Mouse (Mus musculus) liver, postnatal 0 days (tissue): Measurements from ENCODE around the gene Prm2. TPM values are rescaled to one million over a fixed set of nuclear protein-coding genes. Genes with fewer than 3 reads are reported as not detected.

ENCODE experiments used
- ATAC-seq: fragments of 200-750 bp; cut with Nextera tagmentation; 2 replicates; pipeline ENCODE4 v1.8.0; 2017; ENCODE audit warnings: mild to moderate bottlenecking, moderate library complexity
- DNase-seq: peaks from one replicate; pipeline ENCODE4 v3.0.0-alpha.2; 2016
- H3K27ac ChIP-seq: fragments of 300-500 bp; sonication (generic); 2 replicates; pipeline ENCODE4 v1.5.1; 2014; ENCODE audit warnings: antibody characterized with exemption, moderate library complexity, mild to moderate bottlenecking, low read depth
- H3K27me3 ChIP-seq: fragments of 300-500 bp; sonication (generic); 2 replicates; pipeline ENCODE4 v1.6.1; 2014; ENCODE audit warnings: low read length, control low read depth, mixed read lengths; ENCODE audit not compliant: insufficient read depth
- H3K36me3 ChIP-seq: fragments of 300-500 bp; sonication (generic); replicated peaks from 2 replicates; pipeline ENCODE4 v1.6.1; 2014; ENCODE audit warnings: mild to moderate bottlenecking, control low read depth, low read length, moderate library complexity, mixed read lengths; ENCODE audit not compliant: insufficient read depth
- H3K4me1 ChIP-seq: fragments of 300-500 bp; sonication (generic); 2 replicates; pipeline ENCODE4 v1.6.1; 2014; ENCODE audit warnings: antibody characterized with exemption, mild to moderate bottlenecking, control low read depth; ENCODE audit not compliant: insufficient read depth
- H3K4me2 ChIP-seq: fragments of 300-500 bp; sonication (generic); 2 replicates; pipeline ENCODE4 v1.6.1; 2014; ENCODE audit warnings: low read depth, mild to moderate bottlenecking, low read length, moderate library complexity, mixed read lengths
- H3K4me3 ChIP-seq: fragments of 300-500 bp; sonication (generic); 2 replicates; pipeline ENCODE4 v1.5.1; 2014; ENCODE audit warnings: low read depth, low read length
- H3K9ac ChIP-seq: fragments of 300-500 bp; sonication (generic); replicated peaks from 2 replicates; pipeline ENCODE4 v1.6.1; 2014; ENCODE audit warnings: mild to moderate bottlenecking, moderate library complexity
- H3K9me3 ChIP-seq: fragments of 300-500 bp; sonication (generic); 2 replicates; pipeline ENCODE4 v1.6.1; 2016; ENCODE audit warnings: mild to moderate bottlenecking, control low read depth, low read length, mixed read lengths
- CTCF ChIP-seq: sonication (generic); IDR thresholded peaks from 2 replicates; pipeline ENCODE4 v1.5.1; 2016; ENCODE audit warnings: antibody characterized with exemption, low read depth
- EP300 ChIP-seq: IDR thresholded peaks from 2 replicates; pipeline ENCODE4 v1.6.1; 2016; ENCODE audit warnings: antibody characterized with exemption, low read depth, mild to moderate bottlenecking
- WGBS: fragments of 180-500 bp; shearing (Covaris S2); extraction: QIAGEN DNeasy Blood & Tissue Kit; methylation state at CpG from one replicate; pipeline ENCODE4 v1.1.7; 2014; ENCODE audit not compliant: insufficient replicate concordance; 5-methylcytosine and 5-hydroxymethylcytosine counted together
- polyA plus RNA-seq: library from polyadenylated mRNA; unstranded; fragments of >200 nt; fragmentation: Nextera tagmentation; extraction: Ambion mirVana; gene quantifications from 2 replicates; pipeline ENCODE4 v1.2.1, GENCODE M21; 2015

Gene Prm2
- polyA plus RNA-seq, 1 experiment from 2014 or later = not detected

- ATAC-seq (no peak), DNase-seq (no peak)
- H3K9ac ChIP-seq = no peak overlapping the region
- no peaks in the 10 kb centered on the region for H3K27me3 ChIP-seq
- 73% methylated on average over 7 of the region's 7 CpGs for WGBS
- no peak for TF ChIP-seq EP300
- TF ChIP-seq CTCF = no peak
- H3K4me1 ChIP-seq = no peaks in the 10 kb centered on the region
- H3K4me2 ChIP-seq = no peak overlapping the region
- H3K9me3 ChIP-seq = no peaks in the 10 kb centered on the region
- H3K4me3 ChIP-seq = no peak overlapping the region
- H3K36me3 ChIP-seq = no peaks in the 10 kb centered on the region
- no peak overlapping the region for H3K27ac ChIP-seq
These were observed 32.0 kb upstream of the Prm2 start for GRCm38 (mm10) chr16:10827766-10828460.

- no peak for TF ChIP-seq EP300
- no peak for TF ChIP-seq CTCF
- WGBS = 75% methylated on average over 9 of the region's 9 CpGs
- H3K4me1 ChIP-seq = no peaks in the 10 kb centered on the region
- no peak overlapping the region for H3K4me3 ChIP-seq
- H3K9me3 ChIP-seq = no peaks in the 10 kb centered on the region
- peak overlapping the region; percentile 51; the same call in 1 of the 2 replicates for H3K27ac ChIP-seq
- H3K9ac ChIP-seq = no peak overlapping the region
- H3K4me2 ChIP-seq = no peak overlapping the region
- H3K36me3 ChIP-seq = no peaks in the 10 kb centered on the region
- no peaks in the 10 kb centered on the region for H3K27me3 ChIP-seq
- ATAC-seq (no peak), DNase-seq (no peak)
These were observed 31.3 kb upstream of the Prm2 start for GRCm38 (mm10) chr16:10827269-10827668.

GRCm38 (mm10) chr16:10825840-10826239, 29.9 kb upstream of the Prm2 start:
- no peak for TF ChIP-seq EP300
- TF ChIP-seq CTCF = no peak
- Histone ChIP-seq H3K36me3 (no peaks in the 10 kb centered on the region), H3K4me1 (no peaks in the 10 kb centered on the region), H3K9me3 (no peaks in the 10 kb centered on the region), H3K4me2 (no peak overlapping the region), H3K27ac (no peak overlapping the region), H3K27me3 (no peaks in the 10 kb centered on the region), H3K9ac (no peak overlapping the region), H3K4me3 (no peak overlapping the region)
- no peak for ATAC-seq
- 77% methylated on average over 4 of the region's 4 CpGs for WGBS
- no peak for DNase-seq

GRCm38 (mm10) chr16:10824536-10824935, 28.6 kb upstream of the Prm2 start:
- Histone ChIP-seq H3K27ac (no peak overlapping the region), H3K9ac (no peak overlapping the region), H3K9me3 (no peaks in the 10 kb centered on the region), H3K4me2 (no peak overlapping the region), H3K4me3 (no peak overlapping the region), H3K36me3 (no peaks in the 10 kb centered on the region), H3K27me3 (no peaks in the 10 kb centered on the region), H3K4me1 (no peaks in the 10 kb centered on the region)
- TF ChIP-seq EP300 (no peak), CTCF (no peak)
- ATAC-seq (no peak), DNase-seq (no peak)
- 74% methylated on average over 1 of the region's 1 CpGs for WGBS

- Histone ChIP-seq H3K4me1 (no peaks in the 10 kb centered on the region), H3K9ac (no peak overlapping the region), H3K27ac (no peak overlapping the region), H3K36me3 (no peaks in the 10 kb centered on the region), H3K27me3 (no peaks in the 10 kb centered on the region), H3K4me3 (no peak overlapping the region), H3K4me2 (0 out of 2 replicates have a peak overlapping the region, but pooled peaks have one; percentile 26), H3K9me3 (no peaks in the 10 kb centered on the region)
- 74% methylated on average over 4 of the region's 4 CpGs for WGBS
- ATAC-seq (no peak), DNase-seq (no peak)
- TF ChIP-seq EP300 (no peak), CTCF (no peak)
These were observed 25.5 kb upstream of the Prm2 start for GRCm38 (mm10) chr16:10821387-10821786.

GRCm38 (mm10) chr16:10819966-10820365, 24.0 kb upstream of the Prm2 start:
- H3K4me1 ChIP-seq = peaks cover 2% of the 10 kb centered on the region; the same call in 1 of the 2 replicates
- 64% methylated on average over 3 of the region's 3 CpGs for WGBS
- TF ChIP-seq CTCF = no peak
- TF ChIP-seq EP300 = no peak

More at GRCm38 (mm10) chr16:10819966-10820365, 24.0 kb upstream of the Prm2 start:
- H3K4me2 ChIP-seq = no peak overlapping the region
- H3K27me3 ChIP-seq = no peaks in the 10 kb centered on the region
- H3K36me3 ChIP-seq = no peaks in the 10 kb centered on the region
- H3K9me3 ChIP-seq = no peaks in the 10 kb centered on the region
- no peak overlapping the region for H3K27ac ChIP-seq
- ATAC-seq = no peak
- DNase-seq = no peak
- H3K9ac ChIP-seq = no peak overlapping the region
- H3K4me3 ChIP-seq = no peak overlapping the region
